Mouse (Mus musculus) liver, postnatal 0 days (tissue): ENCODE data around the gene Cbr4.

Source experiments
- CTCF ChIP-seq: sonication (generic); IDR thresholded peaks from 2 replicates; pipeline ENCODE4 v1.5.1; 2016; ENCODE audit warnings: antibody characterized with exemption, low read depth
- EP300 ChIP-seq: IDR thresholded peaks from 2 replicates; pipeline ENCODE4 v1.6.1; 2016; ENCODE audit warnings: antibody characterized with exemption, low read depth, mild to moderate bottlenecking

GRCm38 (mm10) chr8:61502277-61502676, 14.7 kb downstream of the Cbr4 start:
- TF ChIP-seq EP300, result no peak
- TF ChIP-seq CTCF, result no peak
